Mouse (Mus musculus): ENCODE data around the gene Slc30a4. TPM values are rescaled to one million over a fixed set of nuclear protein-coding genes. Genes with fewer than 3 reads are reported as not detected.

Gene Slc30a4
- total RNA-seq, 2 experiments from 2014 or later, result 45.9 to 48.5 TPM

GRCm38 (mm10) chr2:122637526-122637997 is 64.9 kb downstream of the Slc30a4 start:
- peak; percentile 96 for TF ChIP-seq CTCF (IDR thresholded peaks at IDR 0.05)

GRCm38 (mm10) chr2:122636686-122637085 is 65.8 kb downstream of the Slc30a4 start, which contains the start of gene AA467197:
AA467197 (plus strand) TSS chr2:122636986.
- intact Hi-C loops (cut with DNase I), result loop anchor here (10.0 kb wide), 1 partner anchor 118 kb away; no protein-coding TSS in a partner anchor
- DNase-seq (ENCODE audit: extremely low spot score in 1 of 2, low spot score in 2 of 2), result no peak
- no peak for TF ChIP-seq CTCF (IDR thresholded peaks at IDR 0.05)
- H3K4me3 ChIP-seq, result peak within 1 kb of the TSS; percentile 52
- H3K27ac ChIP-seq, result no peak within 1 kb of the TSS

More at GRCm38 (mm10) chr2:122637526-122637997, 64.9 kb downstream of the Slc30a4 start:
- peak; percentile 58 to 64 for DNase-seq (ENCODE audit: extremely low spot score in 1 of 2, low spot score in 2 of 2)
- Histone ChIP-seq H3K27ac (no peak overlapping the region), H3K4me3 (peak overlapping the region; percentile 52)
- intact Hi-C loops (cut with DNase I), result loop anchor here (10.0 kb wide), 1 partner anchor 117 kb away; no protein-coding TSS in a partner anchor

Small RNAs within 50 kb of the gene (microRNA-seq; reads per million reads assigned to microRNA genes)
- 0.73 to 1.7 reads per million in 2 experiments for gene Mir147

Other genes starting within 250 kb of the Slc30a4 start
- not detected for gene Gm14085, start 217.7 kb downstream of the Slc30a4 start, total RNA-seq (2021)
- 10 to 100 TPM; 51.8 to 52.0 TPM for gene Gatm, start 91.4 kb downstream of the Slc30a4 start, total RNA-seq (2021)
- under 1 TPM in 1 of 2 experiments, not detected in 1; 0.49 TPM for gene AA467197, start 65.7 kb downstream of the Slc30a4 start, total RNA-seq (2021)
- gene Bloc1s6, start 35.8 kb upstream of the Slc30a4 start, total RNA-seq (2021), result 10 to 100 TPM; 28.2 to 34.3 TPM
- 1 to 10 TPM; 4.6 to 7.0 TPM for gene Sqor, start 62.6 kb upstream of the Slc30a4 start, total RNA-seq (2021)

Data from left cerebral cortex, adult 2 months (tissue).